Mouse (Mus musculus): ENCODE measurements at regions not wholly inside any gene's neighbourhood (a gene's known extent, or its start where the extent isn't known, plus 50 kb on each side); places are given as distances from the start of the nearest gene placed in this dataset.

- no peaks in the 10 kb centered on the region for H3K27me3 ChIP-seq (replicated peaks)
- no peaks in the 10 kb centered on the region for H3K4me1 ChIP-seq
- no peaks in the 10 kb centered on the region for H3K36me3 ChIP-seq (replicated peaks; ENCODE audit: low read length)
- H3K9me3 ChIP-seq, result no peaks in the 10 kb centered on the region
- H3K4me3 ChIP-seq (replicated peaks), result no peak overlapping the region
- TF ChIP-seq FLI1 (IDR thresholded peaks at IDR 0.05; ENCODE audit: low read length) (no peak), GATA1 (IDR thresholded peaks at IDR 0.05; ENCODE audit: borderline replicate concordance, low read length) (no peak)
Observed at GRCm38 (mm10) chr12:39326668-39327299, 547.6 kb downstream of the Etv1 start.

DNA sequence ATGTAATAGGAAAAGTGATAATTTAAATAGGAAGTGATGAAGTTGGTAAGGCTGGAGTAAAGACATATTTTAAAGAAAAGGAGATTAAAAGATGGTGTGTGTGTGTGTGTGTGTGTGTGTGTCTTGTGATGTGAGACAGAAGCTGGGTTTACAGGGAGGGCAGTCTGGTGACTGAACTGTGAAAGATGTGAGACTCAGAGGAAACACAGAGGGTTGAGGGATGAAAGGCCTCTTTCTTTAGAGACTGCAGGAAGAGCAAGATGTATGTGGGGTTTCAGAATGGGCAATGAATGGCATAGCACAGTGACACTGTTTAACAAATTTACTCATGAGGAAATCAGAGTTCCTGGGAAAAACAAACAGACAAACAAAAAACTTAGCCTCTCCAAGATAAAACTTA, 549.2 kb downstream of the Etv1 start:
- TF ChIP-seq FLI1 (IDR thresholded peaks at IDR 0.05; ENCODE audit: low read length), result no peak
- TF ChIP-seq GATA1 (IDR thresholded peaks at IDR 0.05; ENCODE audit: borderline replicate concordance, low read length), result no peak
- Histone ChIP-seq H3K4me3 (replicated peaks) (no peak overlapping the region), H3K27me3 (replicated peaks) (no peaks in the 10 kb centered on the region), H3K36me3 (replicated peaks; ENCODE audit: low read length) (no peaks in the 10 kb centered on the region), H3K4me1 (no peaks in the 10 kb centered on the region), H3K9me3 (no peaks in the 10 kb centered on the region)

- Histone ChIP-seq H3K4me3 (replicated peaks) (no peak overlapping the region), H3K27me3 (replicated peaks) (no peaks in the 10 kb centered on the region), H3K36me3 (replicated peaks; ENCODE audit: low read length) (no peaks in the 10 kb centered on the region), H3K9me3 (no peaks in the 10 kb centered on the region; the same call in 1 of the 2 replicates), H3K4me1 (no peaks in the 10 kb centered on the region)
- TF ChIP-seq GATA1 (IDR thresholded peaks at IDR 0.05; ENCODE audit: borderline replicate concordance, low read length) (no peak), FLI1 (IDR thresholded peaks at IDR 0.05; ENCODE audit: low read length) (no peak)
Observed at GRCm38 (mm10) chr12:39339101-39339538, 559.9 kb downstream of the Etv1 start.

- TF ChIP-seq FLI1 (IDR thresholded peaks at IDR 0.05; ENCODE audit: low read length) (no peak), GATA1 (IDR thresholded peaks at IDR 0.05; ENCODE audit: borderline replicate concordance, low read length) (no peak)
- H3K27me3 ChIP-seq (replicated peaks), result no peaks in the 10 kb centered on the region
- H3K4me1 ChIP-seq, result no peaks in the 10 kb centered on the region
- H3K4me3 ChIP-seq (replicated peaks), result no peak overlapping the region
- no peaks in the 10 kb centered on the region for H3K36me3 ChIP-seq (replicated peaks; ENCODE audit: low read length)
- no peaks in the 10 kb centered on the region for H3K9me3 ChIP-seq
Observed at GRCm38 (mm10) chr12:39341751-39342271, 562.6 kb downstream of the Etv1 start.

DNA sequence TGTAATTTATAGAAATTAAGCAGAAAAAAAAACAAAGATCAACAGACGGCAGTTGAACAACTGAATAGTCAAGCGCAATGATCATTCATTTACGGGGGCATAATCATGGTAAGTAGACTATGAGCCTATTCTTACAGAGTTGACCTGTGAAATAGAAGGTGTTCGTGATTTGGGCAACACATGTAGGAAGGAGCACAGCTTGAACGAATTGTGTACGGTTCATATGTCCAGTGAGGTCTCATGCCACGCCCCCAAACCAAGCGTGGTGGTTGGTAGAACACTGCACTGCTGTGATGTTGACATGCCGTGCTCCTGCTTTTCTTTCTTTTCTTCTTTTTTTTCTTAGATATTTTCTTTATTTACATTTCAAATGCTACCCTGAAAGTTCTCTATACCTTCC, 563.1 kb downstream of the Etv1 start:
- no peaks in the 10 kb centered on the region for H3K27me3 ChIP-seq (replicated peaks)
- no peaks in the 10 kb centered on the region for H3K4me1 ChIP-seq
- H3K4me3 ChIP-seq (replicated peaks), result peak overlapping the region; percentile 23
- no peaks in the 10 kb centered on the region for H3K9me3 ChIP-seq
- TF ChIP-seq GATA1 (IDR thresholded peaks at IDR 0.05; ENCODE audit: borderline replicate concordance, low read length) (no peak), FLI1 (IDR thresholded peaks at IDR 0.05; ENCODE audit: low read length) (no peak)
- no peaks in the 10 kb centered on the region for H3K36me3 ChIP-seq (replicated peaks; ENCODE audit: low read length)

GRCm38 (mm10) chr12:39371480-39372245, 592.5 kb downstream of the Etv1 start:
- no peaks in the 10 kb centered on the region for H3K27me3 ChIP-seq (replicated peaks)
- H3K9me3 ChIP-seq, result no peaks in the 10 kb centered on the region
- H3K36me3 ChIP-seq (replicated peaks; ENCODE audit: low read length), result no peaks in the 10 kb centered on the region
- H3K4me1 ChIP-seq, result no peaks in the 10 kb centered on the region
- H3K4me3 ChIP-seq (replicated peaks), result no peak overlapping the region
- no peak for TF ChIP-seq GATA1 (IDR thresholded peaks at IDR 0.05; ENCODE audit: borderline replicate concordance, low read length)

GRCm38 (mm10) chr12:39373721-39374120, 594.5 kb downstream of the Etv1 start:
- TF ChIP-seq GATA1 (IDR thresholded peaks at IDR 0.05; ENCODE audit: borderline replicate concordance, low read length) (no peak), FLI1 (IDR thresholded peaks at IDR 0.05; ENCODE audit: low read length) (no peak)
- no peaks in the 10 kb centered on the region for H3K36me3 ChIP-seq (replicated peaks; ENCODE audit: low read length)
- no peaks in the 10 kb centered on the region for H3K4me1 ChIP-seq
- H3K27me3 ChIP-seq (replicated peaks), result no peaks in the 10 kb centered on the region
- no peak overlapping the region for H3K4me3 ChIP-seq (replicated peaks)
- H3K9me3 ChIP-seq, result no peaks in the 10 kb centered on the region

Data from megakaryocyte, embryonic 14.5 days (primary cell).